Mouse (Mus musculus) heart, adult 2 months (tissue): ENCODE measurements around the gene Adgrb2.

Source experiments
- CTCF ChIP-seq: fragments of 200-600 bp; IDR thresholded peaks from 2 replicates; pipeline ENCODE4 v1.8.1; 2022; ENCODE audit warnings: antibody characterized with exemption, mild to moderate bottlenecking, moderate library complexity
- POLR2A ChIP-seq: fragments of 200-500 bp; IDR thresholded peaks from 2 replicates; pipeline ENCODE4 v1.6.1; 2011; ENCODE audit warnings: mild to moderate bottlenecking, low read depth, low read length, control low read depth; ENCODE audit not compliant: insufficient read depth

DNA sequence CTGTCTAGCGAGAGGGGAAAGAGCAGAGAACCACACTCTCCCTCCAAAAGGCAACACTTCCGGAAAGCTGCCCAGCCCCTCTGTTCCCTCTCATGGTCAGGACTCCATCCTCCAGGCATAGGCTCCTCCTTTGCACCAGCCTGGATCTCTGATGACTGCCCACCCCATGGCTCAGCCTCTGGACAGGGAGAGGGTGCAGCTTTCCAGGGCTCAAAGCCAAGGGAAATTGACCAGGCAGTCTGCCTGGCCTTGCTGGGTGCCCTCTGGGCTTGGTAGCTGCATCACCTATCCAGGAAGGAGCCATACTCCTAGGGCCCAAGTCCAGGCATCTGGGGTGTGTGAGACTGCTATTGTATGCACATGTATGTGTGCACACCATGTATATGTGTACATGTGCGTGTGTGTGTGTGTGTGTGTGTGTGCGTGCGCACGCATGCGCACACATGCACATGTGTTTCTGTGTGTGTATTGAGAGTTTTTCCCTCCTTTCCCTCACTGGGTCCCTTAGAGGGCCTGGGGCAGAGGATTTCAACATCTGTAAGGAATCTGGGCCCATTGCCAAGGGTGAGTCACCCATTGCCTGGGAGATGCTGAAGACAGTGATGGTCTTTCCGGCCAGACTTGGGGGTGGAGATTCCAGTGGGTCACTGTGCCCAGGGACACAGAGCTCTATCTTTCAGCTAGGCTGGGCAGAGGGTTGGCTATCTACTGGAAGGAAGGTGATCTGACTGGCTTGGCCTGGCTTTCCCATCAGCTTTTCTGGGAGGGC is 65.6 kb downstream of the Adgrb2 start:
- no peak for TF ChIP-seq POLR2A
- TF ChIP-seq CTCF = no peak
